Mouse (Mus musculus) myocyte (in vitro differentiated cells): ENCODE data around the gene Theg.

ENCODE experiments used
- CEBPB ChIP-seq: IDR thresholded peaks from 2 replicates; pipeline ENCODE4 v1.6.1; 2011; ENCODE audit warnings: mild to moderate bottlenecking, moderate library complexity; ENCODE audit not compliant: poor library complexity, insufficient read depth, severe bottlenecking
- E2F4 ChIP-seq: IDR thresholded peaks from one replicate; pipeline ENCODE4 v1.6.1; 2011; ENCODE audit warnings: mild to moderate bottlenecking, control low read depth, moderate library complexity; ENCODE audit not compliant: insufficient read depth
- POLR2A ChIP-seq: IDR thresholded peaks from one replicate; pipeline ENCODE4 v1.6.1; 2011; ENCODE audit warnings: low read depth, mild to moderate bottlenecking, control low read depth, moderate library complexity; ENCODE audit not compliant: insufficient read length

DNA sequence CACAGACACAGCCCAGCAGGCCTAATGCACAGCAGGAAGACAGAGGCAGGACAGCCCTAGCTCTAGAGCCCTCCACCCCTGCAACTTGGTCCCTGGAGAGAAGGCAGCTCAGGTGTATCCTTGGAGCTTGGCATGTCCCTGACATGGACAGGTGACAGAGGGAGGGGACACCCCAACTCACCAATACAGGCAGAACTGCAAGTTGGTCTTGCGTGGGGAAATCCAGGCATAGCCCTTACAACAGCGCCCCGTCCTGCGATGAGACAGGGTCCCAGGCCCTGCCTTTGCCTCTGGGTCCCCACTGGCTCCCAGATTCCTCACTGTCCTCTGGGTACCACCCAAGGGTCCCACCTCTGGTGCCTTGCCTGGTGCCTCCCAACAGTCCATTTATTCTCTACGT is 1.4 kb downstream of the Theg start:
- TF ChIP-seq POLR2A (no peak), CEBPB (no peak), E2F4 (no peak)
